Mouse (Mus musculus) hindbrain, embryonic 11.5 days (tissue): ENCODE measurements around the gene Cyth3. TPM values are rescaled to one million over a fixed set of nuclear protein-coding genes. Genes with fewer than 3 reads are reported as not detected.

Source experiments
- ATAC-seq: fragments of 200-750 bp; cut with Nextera tagmentation; 2 replicates; pipeline ENCODE4 v1.8.0; 2017; ENCODE audit warnings: mild to moderate bottlenecking, moderate TSS enrichment, moderate library complexity; ENCODE audit not compliant: low FRiP score
- DNase-seq: peaks from one replicate; pipeline ENCODE4 v3.0.0-alpha.2; 2015; ENCODE audit warnings: low spot score
- H3K27ac ChIP-seq: fragments of 300-500 bp; sonication (generic); 2 replicates; pipeline ENCODE4 v1.5.1; 2014; ENCODE audit warnings: mild to moderate bottlenecking, low read depth, low read length
- H3K27me3 ChIP-seq: fragments of 300-500 bp; sonication (generic); 2 replicates; pipeline ENCODE4 v1.6.1; 2014; ENCODE audit warnings: mild to moderate bottlenecking, low read length, moderate library complexity, mixed read lengths; ENCODE audit not compliant: control insufficient read depth, insufficient read depth
- H3K36me3 ChIP-seq: fragments of 300-500 bp; sonication (generic); 2 replicates; pipeline ENCODE4 v1.6.1; 2014; ENCODE audit warnings: mild to moderate bottlenecking, low read length, moderate library complexity, mixed read lengths; ENCODE audit not compliant: control insufficient read depth, insufficient read depth
- H3K4me1 ChIP-seq: fragments of 300-500 bp; sonication (generic); replicated peaks from 2 replicates; pipeline ENCODE4 v1.6.1; 2014; ENCODE audit warnings: low read length, mixed read lengths; ENCODE audit not compliant: control insufficient read depth, insufficient read depth
- H3K4me2 ChIP-seq: fragments of 300-500 bp; sonication (generic); replicated peaks from 2 replicates; pipeline ENCODE4 v1.6.1; 2014; ENCODE audit warnings: mild to moderate bottlenecking, low read depth, low read length
- H3K4me3 ChIP-seq: fragments of 300-500 bp; sonication (generic); 2 replicates; pipeline ENCODE4 v1.5.1; 2014; ENCODE audit warnings: low read depth, low read length
- H3K9ac ChIP-seq: fragments of 300-500 bp; sonication (generic); 2 replicates; pipeline ENCODE4 v1.6.1; 2014; ENCODE audit warnings: low read depth, low read length
- H3K9me3 ChIP-seq: fragments of 300-500 bp; sonication (generic); 2 replicates; pipeline ENCODE4 v1.6.1; 2016; ENCODE audit warnings: low read length; ENCODE audit not compliant: control insufficient read depth
- WGBS: fragments of 180-500 bp; shearing (Covaris S2); extraction: QIAGEN DNeasy Blood & Tissue Kit; methylation state at CpG from one replicate; pipeline ENCODE4 v1.1.7; 2014; 5-methylcytosine and 5-hydroxymethylcytosine counted together
- polyA plus RNA-seq: library from polyadenylated mRNA; unstranded; fragments of >200 nt; fragmentation: Nextera tagmentation; extraction: Ambion mirVana; gene quantifications from 2 replicates; pipeline ENCODE4 v1.2.1, GENCODE M21; 2014

Gene Cyth3
- 30.3 and 33.4 TPM in 2 replicates for polyA plus RNA-seq

DNA sequence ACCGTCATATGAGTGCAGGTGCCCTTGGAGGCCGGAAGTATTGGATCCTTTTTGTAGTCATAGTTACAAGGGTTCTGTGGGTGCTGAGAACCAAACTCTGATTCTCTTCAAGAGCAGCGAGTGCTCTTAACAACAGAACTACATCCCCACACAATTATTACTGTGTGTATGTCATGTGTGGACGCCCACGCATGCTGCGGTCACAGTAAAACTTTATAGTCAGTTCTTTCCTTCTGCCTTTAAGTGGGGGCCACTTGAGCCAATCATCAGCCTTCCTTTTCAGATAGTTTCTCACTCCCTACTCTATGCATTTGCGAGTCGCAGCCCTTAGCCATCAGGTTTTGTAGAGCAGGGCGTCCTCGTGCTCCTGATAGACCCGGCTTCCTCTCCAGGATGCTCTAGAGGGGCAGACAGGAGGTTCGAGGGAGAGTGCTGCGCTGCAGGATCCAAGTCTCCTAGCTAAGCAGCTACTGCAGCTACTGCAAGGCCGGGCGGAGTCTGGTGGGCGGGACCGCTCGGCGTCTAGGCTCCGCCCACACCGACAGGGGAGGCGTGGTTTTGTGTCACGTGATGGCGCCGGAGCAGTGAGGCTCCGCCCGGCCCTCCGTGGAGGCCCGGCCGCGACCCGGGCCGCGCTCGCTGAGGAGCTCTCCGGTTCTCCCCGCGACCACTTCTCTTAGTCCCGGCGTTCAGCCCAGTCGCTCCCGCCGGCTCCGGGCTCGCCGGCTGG, at the start of gene Cyth3:
Gene Cyth3, plus strand, starts transcription at position 555 of the 730 bp plus-strand sequence.
- ATAC-seq (peak; percentile 95), DNase-seq (peak; percentile 98)
- 8% methylated on average over 43 of the region's 46 CpGs for WGBS
- H3K9ac ChIP-seq, result peak within 1 kb of the TSS; percentile 84
- no peaks in the 10 kb centered on the region for H3K27me3 ChIP-seq
- H3K4me2 ChIP-seq, result peak within 1 kb of the TSS; percentile 83
- H3K9me3 ChIP-seq, result no peaks in the 10 kb centered on the region
- H3K27ac ChIP-seq, result peak within 1 kb of the TSS; percentile 63
- H3K4me3 ChIP-seq, result peak within 1 kb of the TSS; percentile 82
- H3K36me3 ChIP-seq, result no peaks in the 10 kb centered on the region
- peaks cover 2% of the 10 kb centered on the region; the same call in 1 of the 2 replicates for H3K4me1 ChIP-seq

- no peak for ATAC-seq
- Histone ChIP-seq H3K36me3 (no peaks in the 10 kb centered on the region), H3K4me2 (no peak overlapping the region), H3K9ac (no peak overlapping the region), H3K27ac (no peak overlapping the region), H3K27me3 (no peaks in the 10 kb centered on the region), H3K9me3 (no peaks in the 10 kb centered on the region), H3K4me3 (no peak overlapping the region), H3K4me1 (no peaks in the 10 kb centered on the region)
- WGBS, result 90% methylated on average over 4 of the region's 4 CpGs
- no peak for DNase-seq
These were observed 49.2 kb upstream of the Cyth3 start for GRCm38 (mm10) chr5:143573067-143573466.

DNA sequence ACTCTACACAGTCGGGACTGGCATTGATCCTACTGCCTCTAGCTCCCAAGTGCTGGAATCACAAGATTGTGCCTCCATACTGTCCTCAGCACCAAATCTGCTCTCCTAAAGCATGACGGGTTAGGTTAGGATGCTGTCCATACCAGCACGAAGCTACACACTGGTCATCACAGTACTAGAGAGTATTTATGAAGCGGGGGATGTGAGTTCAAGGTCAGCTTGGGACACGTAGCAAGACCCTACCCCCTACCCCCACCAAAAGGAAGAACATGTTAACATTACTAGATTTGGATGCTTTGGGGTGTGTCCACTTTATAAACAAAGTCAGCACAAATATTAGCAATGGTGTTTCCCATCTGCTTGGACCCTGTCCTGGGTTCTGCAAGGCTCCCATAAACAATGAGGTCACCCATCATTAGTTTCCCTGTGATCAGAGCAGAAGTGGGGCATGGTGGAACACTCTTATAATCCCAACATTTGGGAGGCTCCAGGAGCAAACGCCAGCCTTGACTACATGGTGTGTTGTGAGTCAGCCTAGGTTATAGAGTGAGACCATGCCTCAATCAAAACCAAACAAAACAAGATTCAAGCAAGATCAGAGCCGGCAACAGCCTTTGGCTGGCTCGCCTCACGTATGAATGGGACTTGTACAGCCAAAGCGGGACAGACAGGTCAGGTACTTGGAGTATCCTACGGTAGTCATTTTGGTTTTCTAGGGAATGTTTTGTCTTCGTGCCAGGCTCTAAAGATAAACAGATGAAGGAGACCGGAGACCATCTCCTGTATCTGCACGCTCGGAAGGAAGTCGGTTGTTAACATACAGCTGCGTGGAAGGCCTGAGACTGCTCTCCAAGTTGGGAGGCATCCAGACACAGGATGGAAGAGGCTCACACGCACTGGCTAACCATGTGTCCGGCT, 47.7 kb upstream of the Cyth3 start:
- Histone ChIP-seq H3K36me3 (no peaks in the 10 kb centered on the region), H3K27me3 (no peaks in the 10 kb centered on the region), H3K9me3 (no peaks in the 10 kb centered on the region), H3K27ac (no peak overlapping the region), H3K4me3 (no peak overlapping the region), H3K9ac (no peak overlapping the region), H3K4me1 (no peaks in the 10 kb centered on the region), H3K4me2 (no peak overlapping the region)
- ATAC-seq, result no peak
- no peak for DNase-seq
- 89% methylated on average over 19 of the region's 19 CpGs for WGBS

- ATAC-seq, result no peak
- 92% methylated on average over 10 of the region's 10 CpGs for WGBS
- H3K27ac ChIP-seq, result no peak overlapping the region
- H3K4me1 ChIP-seq, result no peaks in the 10 kb centered on the region
- no peak overlapping the region for H3K4me2 ChIP-seq
- no peak overlapping the region for H3K9ac ChIP-seq
- no peaks in the 10 kb centered on the region for H3K27me3 ChIP-seq
- no peak overlapping the region for H3K4me3 ChIP-seq
- DNase-seq, result no peak
- H3K36me3 ChIP-seq, result no peaks in the 10 kb centered on the region
- H3K9me3 ChIP-seq, result no peaks in the 10 kb centered on the region
These were observed 42.6 kb upstream of the Cyth3 start for GRCm38 (mm10) chr5:143579537-143580203.

DNA sequence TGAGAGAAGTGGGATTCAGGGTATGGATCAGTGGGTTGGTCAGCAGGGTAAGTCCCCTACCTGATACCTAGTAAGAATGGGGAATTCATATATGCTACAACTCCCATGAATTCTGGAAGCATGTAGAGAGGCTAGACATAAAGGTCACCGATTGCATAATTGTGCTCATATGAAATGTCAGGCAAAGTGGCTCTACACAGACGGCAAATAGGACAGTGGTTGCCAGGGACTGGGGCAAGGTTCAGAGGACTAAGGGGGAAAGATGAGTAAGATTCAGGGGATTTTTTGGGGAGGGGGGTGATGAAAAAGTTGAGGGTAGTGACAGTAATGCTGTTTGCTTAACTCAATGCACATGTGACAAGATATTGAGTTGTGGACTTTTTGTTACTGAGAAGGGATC, 41.3 kb upstream of the Cyth3 start:
- DNase-seq, result no peak
- Histone ChIP-seq H3K4me2 (no peak overlapping the region), H3K27me3 (no peaks in the 10 kb centered on the region), H3K4me3 (no peak overlapping the region), H3K9ac (no peak overlapping the region), H3K9me3 (no peaks in the 10 kb centered on the region), H3K4me1 (no peaks in the 10 kb centered on the region), H3K27ac (no peak overlapping the region), H3K36me3 (no peaks in the 10 kb centered on the region)
- ATAC-seq, result no peak
- WGBS, result 90% methylated on average over 2 of the region's 2 CpGs

GRCm38 (mm10) chr5:143581874-143582273, 40.4 kb upstream of the Cyth3 start:
- H3K27me3 ChIP-seq, result no peaks in the 10 kb centered on the region
- ATAC-seq, result no peak
- H3K27ac ChIP-seq, result no peak overlapping the region
- no peak overlapping the region for H3K4me2 ChIP-seq
- H3K4me3 ChIP-seq, result no peak overlapping the region
- H3K4me1 ChIP-seq, result no peaks in the 10 kb centered on the region
- DNase-seq, result no peak
- H3K9me3 ChIP-seq, result no peaks in the 10 kb centered on the region
- no peaks in the 10 kb centered on the region for H3K36me3 ChIP-seq
- WGBS, result 89% methylated on average over 8 of the region's 8 CpGs
- H3K9ac ChIP-seq, result no peak overlapping the region

DNA sequence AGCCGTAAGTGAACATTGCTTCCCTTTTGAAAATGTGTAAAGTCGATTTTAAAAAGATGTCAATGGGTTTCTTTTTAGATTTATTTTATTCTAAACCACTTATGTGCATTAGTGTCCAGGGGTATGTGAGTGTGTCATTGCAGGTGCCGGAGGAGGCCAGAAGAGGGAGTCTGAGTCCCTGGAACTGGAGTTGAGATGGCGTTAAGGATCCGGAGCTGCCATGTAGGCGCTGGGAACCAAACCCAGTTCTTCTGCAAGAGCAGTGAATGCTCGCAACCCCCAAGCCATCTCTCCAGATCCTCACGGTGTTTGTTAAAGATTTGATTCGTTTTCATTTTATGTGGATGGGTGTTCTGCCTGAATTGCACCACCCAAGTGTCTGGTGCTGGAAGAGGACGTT, 39.2 kb upstream of the Cyth3 start:
- DNase-seq (no peak), ATAC-seq (no peak)
- H3K9ac ChIP-seq, result no peak overlapping the region
- H3K4me3 ChIP-seq, result no peak overlapping the region
- no peaks in the 10 kb centered on the region for H3K4me1 ChIP-seq
- H3K36me3 ChIP-seq, result no peaks in the 10 kb centered on the region
- WGBS, result 94% methylated on average over 10 of the region's 10 CpGs
- no peak overlapping the region for H3K4me2 ChIP-seq
- no peak overlapping the region for H3K27ac ChIP-seq
- no peaks in the 10 kb centered on the region for H3K9me3 ChIP-seq
- no peaks in the 10 kb centered on the region for H3K27me3 ChIP-seq

GRCm38 (mm10) chr5:143584982-143585381, 37.3 kb upstream of the Cyth3 start:
- no peak overlapping the region for H3K9ac ChIP-seq
- no peak overlapping the region for H3K27ac ChIP-seq
- no peaks in the 10 kb centered on the region for H3K9me3 ChIP-seq
- no peaks in the 10 kb centered on the region for H3K36me3 ChIP-seq
- H3K27me3 ChIP-seq, result no peaks in the 10 kb centered on the region
- no peak overlapping the region for H3K4me3 ChIP-seq
- no peak overlapping the region for H3K4me2 ChIP-seq
- 88% methylated on average over 5 of the region's 5 CpGs for WGBS
- no peaks in the 10 kb centered on the region for H3K4me1 ChIP-seq
- DNase-seq, result no peak
- no peak for ATAC-seq
